Mouse (Mus musculus): ENCODE measurements around the gene Tbx22.

Gene Tbx22

DNA sequence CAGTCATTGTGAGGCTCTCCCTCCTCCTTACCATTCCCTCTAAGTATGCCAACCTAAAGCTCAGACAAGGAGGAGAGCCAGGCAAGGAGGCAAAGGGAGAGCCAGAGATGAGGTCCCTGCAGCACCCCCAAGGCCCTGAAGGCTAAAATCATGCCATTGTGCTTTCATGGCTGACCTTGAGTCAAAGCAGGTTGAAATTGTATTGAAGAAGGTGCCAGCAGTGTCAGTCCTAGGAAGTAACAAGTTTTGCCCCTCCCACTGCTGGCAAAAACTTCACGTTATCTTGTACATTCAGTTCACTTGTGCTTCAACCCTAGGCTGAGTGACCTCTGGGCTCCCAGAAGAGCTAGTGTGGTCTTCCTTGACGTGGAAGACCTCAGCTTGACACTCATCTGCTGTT lies at the start of gene Tbx22:
Tbx22 (plus strand) TSS at position 301 of the 400 bp plus-strand sequence.
- DNase-seq: no peak

DNA sequence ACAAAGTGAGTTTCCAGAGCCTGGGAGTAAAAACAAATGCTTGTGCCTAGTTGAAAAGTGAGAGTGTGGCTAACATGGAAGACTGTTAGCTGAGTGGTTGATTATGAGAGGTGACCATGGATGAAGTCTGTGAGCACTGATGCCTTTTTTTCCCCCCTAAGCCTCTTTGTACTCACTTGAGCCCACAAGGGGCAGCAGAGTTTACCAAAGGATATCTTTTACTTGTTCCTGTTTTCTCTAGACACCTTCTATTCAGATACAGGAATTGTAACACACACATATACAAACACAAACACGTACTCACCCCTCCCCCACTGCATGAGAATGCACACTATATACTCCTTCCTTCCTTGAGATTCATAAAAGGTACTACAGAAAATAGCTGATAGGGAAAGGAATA lies 913 bp downstream of the Tbx22 start:
- DNase-seq: no peak

DNA sequence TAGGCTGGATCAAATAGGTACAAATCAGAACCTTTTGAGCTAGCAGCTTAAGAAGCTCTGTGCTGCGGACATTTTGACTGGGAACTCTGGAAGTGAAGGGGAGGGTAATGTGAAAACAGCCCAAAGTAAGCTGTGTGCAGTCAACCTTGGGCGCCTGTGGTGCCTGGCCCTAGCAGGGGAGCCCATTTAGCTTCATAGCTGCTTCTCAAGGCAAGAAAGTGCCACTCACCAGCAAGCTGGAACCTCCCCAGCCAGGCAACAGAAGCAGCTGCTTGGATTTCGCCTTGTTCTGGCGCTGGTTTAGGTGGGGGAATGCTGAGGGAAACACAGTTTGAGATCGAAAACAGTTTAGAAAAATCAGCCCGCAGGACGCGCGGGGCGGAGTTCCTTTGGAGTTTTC lies 11.4 kb downstream of the Tbx22 start:
- no peak for DNase-seq

DNA sequence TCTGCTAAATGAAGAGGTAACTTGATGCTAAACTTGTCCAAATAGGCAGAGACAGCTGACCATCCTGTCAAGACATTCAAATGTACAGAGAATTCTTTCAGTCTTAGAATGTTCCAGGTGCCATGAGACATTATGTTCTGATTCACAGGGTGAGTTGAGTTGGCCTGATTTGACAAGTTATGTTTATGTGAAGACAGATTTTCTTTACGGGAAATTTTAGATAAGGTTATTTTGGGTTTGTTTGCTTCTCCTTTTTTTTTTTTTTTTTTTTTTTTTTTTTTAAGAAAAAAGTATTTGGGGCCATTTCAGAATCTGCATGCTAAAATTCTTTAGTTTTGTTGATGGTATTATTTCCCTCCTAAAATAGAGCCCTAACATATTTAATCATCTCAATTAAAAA lies 40.8 kb downstream of the Tbx22 start:
- no peak for DNase-seq

DNA sequence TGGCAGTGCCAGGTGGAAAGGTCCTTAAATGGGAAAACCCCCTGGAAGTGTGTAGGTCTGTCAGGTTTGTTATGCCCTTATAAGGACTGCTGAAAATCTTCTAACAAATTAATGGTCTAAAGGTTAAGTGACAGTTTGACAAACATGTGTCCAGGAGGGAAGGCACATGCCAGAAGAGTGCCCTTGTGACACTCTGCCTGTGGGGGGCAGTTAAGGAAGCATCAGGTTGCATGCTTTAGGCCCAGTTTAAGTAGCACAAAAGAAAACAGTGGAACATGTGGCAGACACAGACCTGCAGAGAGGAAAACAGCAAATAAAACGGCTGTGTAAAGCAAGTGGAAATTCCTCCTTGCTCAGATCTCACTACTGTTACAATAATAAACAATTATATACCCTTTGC lies 55.8 kb downstream of the Tbx22 start:
- DNase-seq: no peak
